Mouse (Mus musculus): ENCODE data around the gene Med1.

Gene Med1

GRCm38 (mm10) chr11:98148551-98149301, 44.4 kb downstream of the Med1 start:
- DNase-seq = peak; percentile 29 to 64

- DNase-seq = no peak
These were observed 47.2 kb downstream of the Med1 start for GRCm38 (mm10) chr11:98145856-98146255.

DNA sequence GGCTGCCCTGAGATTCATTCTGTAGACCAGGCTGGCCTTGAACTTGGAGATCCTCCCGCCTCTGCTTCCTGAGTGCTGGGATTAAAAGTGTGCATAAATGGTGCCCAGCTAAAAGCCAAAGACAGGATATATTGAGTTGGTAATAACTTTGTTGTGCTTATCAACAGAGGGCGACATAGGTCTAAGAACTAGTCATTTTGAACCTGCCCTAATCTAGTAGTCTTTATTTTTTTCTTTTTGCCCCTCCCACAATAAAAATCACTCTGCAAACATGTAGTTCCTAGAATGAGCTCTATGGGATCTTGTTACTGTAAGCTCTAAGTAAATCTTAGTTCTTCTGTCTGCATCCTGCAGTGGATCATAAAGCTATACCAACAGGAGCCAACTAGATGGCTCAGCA, 50.5 kb downstream of the Med1 start:
- no peak for DNase-seq

DNA sequence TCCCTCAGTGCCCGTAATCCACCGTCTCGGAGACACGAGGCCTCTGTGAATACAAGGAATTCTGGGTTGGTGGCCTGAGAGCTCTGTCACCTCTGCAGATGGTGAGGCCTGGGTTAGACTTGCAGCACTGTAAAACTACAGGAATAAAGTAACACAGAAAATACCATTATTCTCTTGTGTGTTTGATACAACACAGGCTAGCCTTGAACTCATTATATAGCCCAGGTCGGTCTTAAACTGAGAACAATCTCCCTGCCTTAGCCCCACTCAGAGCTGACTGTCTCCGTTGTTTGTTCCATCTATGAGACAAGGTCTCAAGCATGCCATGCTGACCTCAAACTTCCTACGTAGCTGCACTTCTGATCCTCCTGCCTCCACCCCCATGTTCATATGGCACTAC, 54.2 kb downstream of the Med1 start:
- DNase-seq = no peak

DNA sequence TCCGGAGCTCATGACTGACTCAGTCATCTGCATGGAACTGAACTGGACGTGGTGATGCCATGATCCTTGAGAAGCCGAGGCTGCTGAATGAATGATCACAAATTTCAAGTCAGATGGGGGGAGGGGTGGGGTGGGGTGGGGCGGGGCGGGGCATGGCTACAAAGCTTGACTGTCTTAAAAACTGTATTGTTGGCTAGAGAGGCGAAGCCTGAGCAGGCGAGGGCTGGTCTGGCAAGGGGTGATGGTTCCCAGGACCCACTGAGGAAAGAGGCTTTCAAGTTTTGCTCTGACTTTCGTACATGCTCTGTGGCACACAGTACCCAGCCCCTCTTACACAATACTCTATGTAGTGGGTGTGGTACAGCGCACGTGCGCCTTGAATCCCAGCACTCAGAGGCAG, 55.3 kb downstream of the Med1 start:
- no peak for DNase-seq

DNA sequence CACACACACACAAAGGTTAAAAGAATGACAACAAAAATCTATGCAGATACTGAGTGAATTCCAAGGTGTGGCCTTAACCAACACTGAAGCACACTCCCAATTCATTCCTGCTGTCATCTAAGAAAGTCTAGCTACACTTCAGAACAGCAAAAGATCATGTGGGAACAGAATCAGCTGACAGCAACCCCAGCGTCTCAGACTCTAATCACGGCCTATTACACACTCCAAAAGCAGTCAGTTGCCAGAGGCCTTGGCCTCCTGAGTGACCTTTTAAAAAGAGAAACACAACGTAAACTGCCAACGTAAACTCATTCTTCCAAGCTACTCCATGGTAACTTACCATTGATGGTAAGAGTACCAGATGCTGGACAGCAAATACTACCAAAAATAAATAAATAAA, 58.1 kb downstream of the Med1 start:
- DNase-seq = no peak

DNA sequence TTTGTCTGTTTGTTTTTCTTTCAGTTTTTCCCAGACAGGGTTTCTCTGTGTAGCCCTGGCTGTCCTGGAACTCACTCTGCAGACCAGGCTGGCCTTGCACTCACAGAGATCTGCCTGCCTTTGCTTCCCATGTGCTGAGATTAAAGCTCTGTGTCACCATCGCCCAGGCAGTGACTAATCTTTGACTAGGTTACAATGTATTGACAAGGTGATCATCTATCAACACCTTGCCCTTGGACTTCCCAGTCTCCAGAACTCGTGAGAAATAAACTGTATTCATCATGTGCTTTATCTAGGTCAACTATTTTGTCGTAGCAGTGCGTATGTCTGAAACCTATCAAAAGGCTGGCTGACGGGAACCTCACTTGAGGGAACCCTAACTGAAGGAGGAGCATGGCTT, 69.7 kb downstream of the Med1 start:
- DNase-seq = no peak

- peak in 1 of 2 experiments; percentile 15 for DNase-seq
These were observed 78.7 kb downstream of the Med1 start for GRCm38 (mm10) chr11:98114363-98114762.

GRCm38 (mm10) chr11:98113504-98113903, 79.6 kb downstream of the Med1 start:
- peak in 1 of 2 experiments; percentile 22 for DNase-seq

DNA sequence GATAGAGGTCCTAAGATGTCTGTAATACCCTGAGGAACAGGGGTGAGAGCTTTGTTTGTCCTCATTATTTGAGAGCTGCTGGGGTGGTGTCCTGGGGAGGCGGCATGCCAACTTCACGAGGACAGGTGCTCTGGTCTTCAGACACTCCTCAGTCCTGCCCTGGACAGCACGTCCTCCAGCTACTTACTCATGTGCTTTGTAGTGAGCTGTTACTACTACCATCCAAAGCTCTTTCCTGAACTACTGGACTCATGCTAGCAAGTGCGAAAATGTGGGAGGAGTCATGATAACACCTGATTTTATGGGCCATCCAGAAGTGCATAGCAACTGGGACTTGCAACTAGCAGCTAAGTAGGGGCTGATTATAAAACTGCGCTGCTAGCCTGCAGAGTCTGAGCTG, 83.4 kb downstream of the Med1 start:
- DNase-seq = no peak

Measured in kidney, postnatal 36 days (tissue).